Mouse (Mus musculus) kidney, postnatal 36 days (tissue): ENCODE results near the gene Habp2.

Experiments
- DNase-seq, 2 experiments: peaks; one replicate each; pipeline ENCODE4 v3.0.0; 2021 to 2022; ENCODE audit warnings: mixed read lengths in 2 of 2

The Habp2 gene

GRCm38 (mm10) chr19:56286866-56287265 is at the start of gene Habp2:
Gene Habp2, plus strand, starts transcription at chr19:56287137.
- peak; percentile 48 to 58 for DNase-seq

- peak; percentile 6 to 27 for DNase-seq
Measured at GRCm38 (mm10) chr19:56238501-56238900, 48.4 kb upstream of the Habp2 start.

GRCm38 (mm10) chr19:56245201-56245600 is 41.7 kb upstream of the Habp2 start:
- no peak for DNase-seq

- DNase-seq: no peak
Measured at GRCm38 (mm10) chr19:56252815-56253214, 34.1 kb upstream of the Habp2 start.

GRCm38 (mm10) chr19:56253271-56253670 is 33.7 kb upstream of the Habp2 start:
- peak in 1 of 2 experiments; percentile 44 for DNase-seq

GRCm38 (mm10) chr19:56254751-56255150 is 32.2 kb upstream of the Habp2 start:
- peak in 1 of 2 experiments; percentile 37 for DNase-seq

GRCm38 (mm10) chr19:56255506-56255905 is 31.4 kb upstream of the Habp2 start:
- DNase-seq: peak in 1 of 2 experiments; percentile 10

GRCm38 (mm10) chr19:56256235-56256634 is 30.7 kb upstream of the Habp2 start:
- DNase-seq: no peak

GRCm38 (mm10) chr19:56256741-56257140 is 30.2 kb upstream of the Habp2 start:
- no peak for DNase-seq

GRCm38 (mm10) chr19:56263696-56264095 is 23.2 kb upstream of the Habp2 start:
- DNase-seq: peak in 1 of 2 experiments; percentile 61

GRCm38 (mm10) chr19:56264175-56264574 is 22.8 kb upstream of the Habp2 start:
- DNase-seq: peak; percentile 60 to 62

- DNase-seq: peak in 1 of 2 experiments; percentile 19
Measured at GRCm38 (mm10) chr19:56265149-56265548, 21.8 kb upstream of the Habp2 start.

- DNase-seq: no peak
Measured at GRCm38 (mm10) chr19:56272081-56272480, 14.9 kb upstream of the Habp2 start.

- no peak for DNase-seq
Measured at GRCm38 (mm10) chr19:56277140-56277804, 9.7 kb upstream of the Habp2 start.

- DNase-seq: no peak
Measured at GRCm38 (mm10) chr19:56277951-56278350, 9.0 kb upstream of the Habp2 start.

GRCm38 (mm10) chr19:56278366-56278765 is 8.6 kb upstream of the Habp2 start:
- DNase-seq: no peak

GRCm38 (mm10) chr19:56285222-56285621 is 1.7 kb upstream of the Habp2 start:
- no peak for DNase-seq

- DNase-seq: peak; percentile 38 to 54
Measured at GRCm38 (mm10) chr19:56287580-56288367, 837 bp downstream of the Habp2 start.

GRCm38 (mm10) chr19:56288436-56288835 is 1.5 kb downstream of the Habp2 start:
- DNase-seq: peak; percentile 55 to 64

GRCm38 (mm10) chr19:56289642-56290041 is 2.7 kb downstream of the Habp2 start:
- no peak for DNase-seq

GRCm38 (mm10) chr19:56291898-56292297 is 5.0 kb downstream of the Habp2 start:
- DNase-seq: peak; percentile 26 to 54

GRCm38 (mm10) chr19:56292335-56292734 is 5.4 kb downstream of the Habp2 start:
- peak in 1 of 2 experiments; percentile 31 for DNase-seq

GRCm38 (mm10) chr19:56294654-56295399 is 7.9 kb downstream of the Habp2 start:
- DNase-seq: peak; percentile 89 to 92
